Mouse (Mus musculus): ENCODE measurements at regions not wholly inside any gene's neighbourhood (a gene's known extent, or its start where the extent isn't known, plus 50 kb on each side); places are given as distances from the start of the nearest gene placed in this dataset.

GRCm38 (mm10) chr10:122569546-122570202, 108.9 kb upstream of the Ppm1h start:
- DNase-seq, result no peak

GRCm38 (mm10) chr10:122570909-122571551, 107.5 kb upstream of the Ppm1h start:
- no peak for DNase-seq

GRCm38 (mm10) chr10:122576171-122577063, 102.1 kb upstream of the Ppm1h start:
- no peak for DNase-seq

- peak in 1 of 2 experiments; percentile 20 for DNase-seq
These were observed 100.2 kb upstream of the Ppm1h start for GRCm38 (mm10) chr10:122578209-122579001.

- no peak for DNase-seq
These were observed 97.5 kb upstream of the Ppm1h start for GRCm38 (mm10) chr10:122581096-122581495.

GRCm38 (mm10) chr10:122587541-122587940, 91.0 kb upstream of the Ppm1h start:
- DNase-seq, result no peak

GRCm38 (mm10) chr10:122599511-122599910, 79.1 kb upstream of the Ppm1h start:
- DNase-seq, result no peak

GRCm38 (mm10) chr10:122602394-122602793, 76.2 kb upstream of the Ppm1h start:
- DNase-seq, result no peak

GRCm38 (mm10) chr10:122603960-122604359, 74.6 kb upstream of the Ppm1h start:
- no peak for DNase-seq

GRCm38 (mm10) chr10:122613281-122613680, 65.3 kb upstream of the Ppm1h start:
- no peak for DNase-seq

GRCm38 (mm10) chr10:122613891-122614290, 64.7 kb upstream of the Ppm1h start:
- no peak for DNase-seq

- no peak for DNase-seq
These were observed 63.8 kb upstream of the Ppm1h start for GRCm38 (mm10) chr10:122614720-122615119.

- no peak for DNase-seq
These were observed 62.9 kb upstream of the Ppm1h start for GRCm38 (mm10) chr10:122615658-122616057.

- DNase-seq, result no peak
These were observed 62.2 kb upstream of the Ppm1h start for GRCm38 (mm10) chr10:122616385-122616784.

- DNase-seq, result no peak
These were observed 59.7 kb upstream of the Ppm1h start for GRCm38 (mm10) chr10:122618854-122619253.

GRCm38 (mm10) chr10:122619406-122620116, 59.0 kb upstream of the Ppm1h start:
- DNase-seq, result no peak

All from thymus, adult 18-20 months (tissue).